Mouse (Mus musculus) hindbrain, postnatal 0 days (tissue): Measurements from ENCODE around the gene Tlcd1. TPM values are rescaled to one million over a fixed set of nuclear protein-coding genes. Genes with fewer than 3 reads are reported as not detected.

ENCODE experiments used
- ATAC-seq: fragments of 200-750 bp; cut with Nextera tagmentation; 2 replicates; pipeline ENCODE4 v1.8.0; 2017; ENCODE audit warnings: mild to moderate bottlenecking, moderate TSS enrichment, moderate library complexity
- DNase-seq: peaks from one replicate; pipeline ENCODE4 v3.0.0-alpha.2; 2015; ENCODE audit warnings: low spot score
- H3K27ac ChIP-seq: fragments of 300-500 bp; sonication (generic); 2 replicates; pipeline ENCODE4 v1.5.1; 2014; ENCODE audit warnings: mild to moderate bottlenecking
- H3K27me3 ChIP-seq: fragments of 300-500 bp; sonication (generic); 2 replicates; pipeline ENCODE4 v1.6.1; 2014; ENCODE audit warnings: low read length, mixed read lengths; ENCODE audit not compliant: insufficient read depth
- H3K36me3 ChIP-seq: fragments of 300-500 bp; sonication (generic); 2 replicates; pipeline ENCODE4 v1.6.1; 2014; ENCODE audit warnings: low read length, mixed read lengths; ENCODE audit not compliant: insufficient read depth
- H3K4me1 ChIP-seq: fragments of 300-500 bp; sonication (generic); 2 replicates; pipeline ENCODE4 v1.6.1; 2014; ENCODE audit warnings: antibody characterized with exemption, low read length, mixed read lengths; ENCODE audit not compliant: insufficient read depth
- H3K4me2 ChIP-seq: fragments of 300-500 bp; sonication (generic); 2 replicates; pipeline ENCODE4 v1.6.1; 2014; ENCODE audit warnings: low read depth, mild to moderate bottlenecking, low read length, moderate library complexity, mixed read lengths
- H3K4me3 ChIP-seq: fragments of 300-500 bp; sonication (generic); 2 replicates; pipeline ENCODE4 v1.5.1; 2014; ENCODE audit warnings: low read length
- H3K9ac ChIP-seq: fragments of 300-500 bp; sonication (generic); replicated peaks from 2 replicates; pipeline ENCODE4 v1.6.1; 2014; ENCODE audit warnings: mild to moderate bottlenecking, low read length, moderate library complexity, mixed read lengths
- H3K9me3 ChIP-seq: fragments of 300-500 bp; sonication (generic); 2 replicates; pipeline ENCODE4 v1.6.1; 2016; ENCODE audit warnings: low read length, mixed read lengths
- CTCF ChIP-seq: IDR thresholded peaks from 2 replicates; pipeline ENCODE4 v1.5.1; 2016; ENCODE audit warnings: antibody characterized with exemption, control low read depth, low read depth
- WGBS: fragments of 180-500 bp; shearing (Covaris S2); extraction: QIAGEN DNeasy Blood & Tissue Kit; methylation state at CpG from one replicate; pipeline ENCODE4 v1.1.7; 2014; 5-methylcytosine and 5-hydroxymethylcytosine counted together
- polyA plus RNA-seq: library from polyadenylated mRNA; unstranded; fragments of >200 nt; fragmentation: Nextera tagmentation; extraction: Ambion mirVana; gene quantifications from 2 replicates; pipeline ENCODE4 v1.2.1, GENCODE M21; 2015
- total RNA-seq: library from RNA; depleted of rRNA; stranded (reverse); fragments of >200 nt; gene quantifications from 2 replicates; pipeline ENCODE4 v1.2.3, GENCODE M21; 2014

The Tlcd1 gene
- total and polyA plus RNA-seq, 2 experiments from 2014 or later = 36.8 to 46.1 TPM

- Histone ChIP-seq H3K9ac (no peak overlapping the region), H3K9me3 (no peaks in the 10 kb centered on the region), H3K36me3 (peaks cover 40% of the 10 kb centered on the region), H3K4me3 (no peak overlapping the region), H3K4me1 (peaks cover 12% of the 10 kb centered on the region), H3K27ac (no peak overlapping the region), H3K4me2 (no peak overlapping the region), H3K27me3 (no peaks in the 10 kb centered on the region)
- ATAC-seq (no peak), DNase-seq (no peak)
- TF ChIP-seq CTCF = no peak
- 87% methylated on average over 3 of the region's 3 CpGs for WGBS
These were observed 15.8 kb upstream of the Tlcd1 start for GRCm38 (mm10) chr11:78160675-78161074.

DNA sequence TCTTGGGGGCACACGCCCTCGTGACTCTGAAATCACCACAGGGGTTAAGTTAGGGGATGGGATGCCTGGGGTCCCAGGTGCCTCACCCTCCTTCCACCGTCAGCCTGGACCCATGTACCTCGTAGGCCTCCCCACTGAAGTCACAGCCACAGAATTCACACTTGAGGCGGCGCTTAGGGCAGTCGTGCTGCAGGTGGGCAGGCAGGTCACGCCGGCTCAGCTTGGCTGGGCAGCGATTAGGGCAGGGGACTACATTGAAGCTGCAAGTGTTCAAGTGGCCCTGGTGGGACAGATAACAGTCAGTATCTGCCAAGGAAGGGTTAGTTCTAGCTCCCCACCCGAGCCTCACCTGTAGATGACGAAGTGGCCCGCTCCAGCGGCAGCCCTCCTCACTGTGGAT, 15.3 kb upstream of the Tlcd1 start:
- ATAC-seq = no peak
- no peak for TF ChIP-seq CTCF
- H3K4me2 ChIP-seq = no peak overlapping the region
- H3K4me1 ChIP-seq = peaks cover 17% of the 10 kb centered on the region
- H3K9ac ChIP-seq = no peak overlapping the region
- peak overlapping the region; percentile 98; the same call in 1 of the 2 replicates for H3K27ac ChIP-seq
- DNase-seq = no peak
- H3K4me3 ChIP-seq = no peak overlapping the region
- H3K27me3 ChIP-seq = no peaks in the 10 kb centered on the region
- WGBS = 86% methylated on average over 14 of the region's 14 CpGs
- no peaks in the 10 kb centered on the region for H3K9me3 ChIP-seq
- H3K36me3 ChIP-seq = peaks cover 38% of the 10 kb centered on the region

DNA sequence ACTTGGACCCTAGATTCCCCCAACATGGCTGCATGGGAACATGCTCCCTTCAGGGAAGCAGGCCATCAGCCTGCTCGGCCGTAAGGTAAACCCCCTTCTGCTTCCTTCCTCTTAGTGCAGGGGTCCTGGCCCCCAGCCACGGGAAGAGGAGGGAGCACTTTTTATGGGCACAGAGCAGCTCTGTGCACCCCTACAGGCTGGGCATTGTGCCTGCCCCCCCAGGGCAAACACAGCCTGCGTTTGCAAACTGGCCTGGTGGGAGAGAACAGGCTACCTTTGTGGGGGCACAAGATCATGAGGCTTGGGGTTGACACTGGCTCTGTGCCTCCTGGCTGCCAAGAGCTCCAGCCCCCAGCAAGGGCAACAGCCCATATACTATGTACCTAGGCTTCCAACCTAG, 14.5 kb upstream of the Tlcd1 start:
- peak overlapping the region; percentile 82 for H3K4me2 ChIP-seq
- peaks cover 33% of the 10 kb centered on the region for H3K36me3 ChIP-seq
- peak overlapping the region; percentile 98 for H3K27ac ChIP-seq
- H3K4me1 ChIP-seq = peaks cover 19% of the 10 kb centered on the region
- H3K9me3 ChIP-seq = no peaks in the 10 kb centered on the region
- H3K27me3 ChIP-seq = no peaks in the 10 kb centered on the region
- TF ChIP-seq CTCF = no peak
- H3K9ac ChIP-seq = no peak overlapping the region; the same call in 1 of the 2 replicates
- ATAC-seq (0 out of 2 replicates have a peak, but pooled peaks have one; percentile 1), DNase-seq (peak; percentile 67)
- H3K4me3 ChIP-seq = no peak overlapping the region
- WGBS = 29% methylated on average over 4 of the region's 4 CpGs

DNA sequence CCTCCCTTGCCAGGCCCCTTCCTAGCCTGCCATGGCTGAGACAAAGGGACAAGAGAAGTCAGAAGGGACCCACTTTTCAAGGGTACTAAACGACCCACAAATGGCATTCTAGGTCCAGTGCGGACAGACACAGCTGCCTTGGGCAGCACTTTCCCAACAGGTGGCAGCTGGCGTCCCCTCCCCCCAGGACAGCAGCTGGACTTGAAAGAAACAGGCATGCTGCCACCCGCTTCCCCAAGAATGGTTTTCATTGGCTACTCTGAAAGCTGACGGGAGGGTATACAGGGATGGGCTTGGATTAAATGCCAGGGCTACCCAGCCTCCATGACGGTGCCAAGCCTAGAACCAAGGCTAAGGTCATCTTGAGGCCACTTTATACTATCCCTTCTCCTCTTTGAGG, 14.0 kb upstream of the Tlcd1 start:
- WGBS = 15% methylated on average over 6 of the region's 6 CpGs
- Histone ChIP-seq H3K4me1 (peaks cover 19% of the 10 kb centered on the region), H3K27me3 (no peaks in the 10 kb centered on the region), H3K4me2 (peak overlapping the region; percentile 82), H3K4me3 (peak overlapping the region; percentile 98; the same call in 1 of the 2 replicates), H3K9ac (no peak overlapping the region; the same call in 1 of the 2 replicates), H3K36me3 (peaks cover 33% of the 10 kb centered on the region), H3K9me3 (no peaks in the 10 kb centered on the region), H3K27ac (peak overlapping the region; percentile 98)
- ATAC-seq (0 out of 2 replicates have a peak, but pooled peaks have one; percentile 9), DNase-seq (peak; percentile 75)
- TF ChIP-seq CTCF = no peak

GRCm38 (mm10) chr11:78163045-78163444, 13.5 kb upstream of the Tlcd1 start:
- H3K4me1 ChIP-seq = peaks cover 19% of the 10 kb centered on the region
- peaks cover 27% of the 10 kb centered on the region for H3K36me3 ChIP-seq
- no peak for TF ChIP-seq CTCF
- H3K27me3 ChIP-seq = no peaks in the 10 kb centered on the region
- no peaks in the 10 kb centered on the region for H3K9me3 ChIP-seq
- H3K4me3 ChIP-seq = peak overlapping the region; percentile 98
- peak overlapping the region; percentile 100 for H3K9ac ChIP-seq
- H3K4me2 ChIP-seq = peak overlapping the region; percentile 82
- peak overlapping the region; percentile 98 for H3K27ac ChIP-seq
- no peak for DNase-seq
- WGBS = 71% methylated on average over 2 of the region's 2 CpGs
- no peak for ATAC-seq

- no peak for TF ChIP-seq CTCF
- under 1% methylated on average over 22 of the region's 22 CpGs for whole genome bisulfite sequencing
- Histone ChIP-seq H3K36me3 (peaks cover 18% of the 10 kb centered on the region), H3K4me2 (peak overlapping the region; percentile 82), H3K9ac (peak overlapping the region; percentile 100), H3K27ac (peak overlapping the region; percentile 98), H3K4me1 (peaks cover 19% of the 10 kb centered on the region), H3K9me3 (no peaks in the 10 kb centered on the region), H3K4me3 (peak overlapping the region; percentile 98), H3K27me3 (no peaks in the 10 kb centered on the region)
- ATAC-seq (peak; percentile 49; the same call in 1 of the 2 replicates), DNase-seq (peak; percentile 71)
These were observed 12.6 kb upstream of the Tlcd1 start for GRCm38 (mm10) chr11:78163681-78164603.
